Mouse (Mus musculus) thymus, postnatal 10 days (tissue): ENCODE data around the gene Negr1.

Experiments used
- DNase-seq, 2 experiments: peaks; one replicate each; pipeline ENCODE4 v3.0.0; 2021; ENCODE audit warnings: low spot score in 2 of 2

Negr1 gene

DNA sequence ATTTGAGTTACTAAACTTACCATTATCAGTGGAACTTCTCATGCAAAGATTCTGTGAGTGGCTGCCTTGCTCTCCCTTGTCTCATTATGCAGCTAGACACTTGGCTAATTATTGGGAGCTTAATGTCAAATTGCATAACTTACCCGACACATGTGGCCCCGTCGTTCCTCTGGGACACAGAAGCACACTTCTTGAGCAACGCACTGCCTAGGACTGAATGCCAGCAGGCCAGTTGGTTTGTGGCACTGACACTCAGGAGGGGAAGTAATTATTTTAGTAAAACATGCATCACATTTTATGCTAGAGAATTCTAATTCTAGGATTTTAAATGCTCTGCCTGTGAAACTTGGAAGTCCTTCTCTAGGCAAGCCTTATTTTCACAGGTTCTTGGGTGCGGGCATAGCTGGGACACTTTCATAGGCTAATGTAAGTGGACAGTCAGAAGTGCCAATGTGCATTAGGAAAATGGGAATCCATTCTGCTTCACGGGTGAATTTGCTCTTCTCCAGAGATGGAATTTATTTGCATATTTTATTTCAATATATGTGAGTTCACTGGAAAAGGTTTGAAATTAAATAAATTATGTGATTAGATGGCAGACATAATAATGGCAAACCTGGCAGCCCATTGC lies 234.6 kb downstream of the Negr1 start:
- DNase-seq: no peak

DNA sequence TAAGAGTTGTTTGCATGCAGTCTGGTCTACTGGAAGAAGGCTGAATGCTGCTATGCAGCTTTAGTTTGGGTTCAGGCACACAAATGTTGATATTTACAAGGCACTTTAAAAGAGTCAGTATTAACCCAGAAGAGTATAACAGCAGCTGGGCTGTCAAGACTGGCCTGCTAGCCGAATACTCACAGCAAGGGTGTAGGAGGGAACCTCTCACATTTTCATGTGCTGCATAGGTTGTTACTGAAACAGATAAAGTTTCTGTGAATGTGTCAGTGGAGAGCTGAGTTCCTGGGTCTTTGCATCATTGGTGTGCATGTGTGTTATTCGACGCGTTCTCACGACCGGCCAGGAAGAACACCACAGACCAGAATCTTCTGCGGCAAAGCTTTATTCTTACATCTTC lies 237.6 kb downstream of the Negr1 start:
- DNase-seq: no peak

DNA sequence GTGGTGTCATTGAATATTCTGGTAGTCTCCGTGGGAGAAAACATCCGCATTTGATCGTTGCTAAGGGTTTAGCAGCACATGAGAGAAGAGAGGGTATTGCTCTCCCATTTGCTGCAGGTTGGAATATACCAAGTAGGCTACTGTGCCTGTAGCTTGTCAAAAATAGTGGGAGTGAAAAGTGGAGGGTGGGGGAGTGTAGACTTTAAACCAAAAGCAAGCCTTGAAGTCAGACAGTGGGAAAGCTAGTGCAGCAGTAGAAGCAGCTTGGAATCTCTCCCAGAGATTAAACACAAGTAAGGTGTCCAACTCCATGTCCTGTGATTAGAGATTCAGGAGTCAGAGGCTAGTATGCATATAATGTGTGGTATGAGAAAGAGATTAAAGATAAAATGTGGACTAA lies 248.2 kb downstream of the Negr1 start:
- DNase-seq: no peak

DNA sequence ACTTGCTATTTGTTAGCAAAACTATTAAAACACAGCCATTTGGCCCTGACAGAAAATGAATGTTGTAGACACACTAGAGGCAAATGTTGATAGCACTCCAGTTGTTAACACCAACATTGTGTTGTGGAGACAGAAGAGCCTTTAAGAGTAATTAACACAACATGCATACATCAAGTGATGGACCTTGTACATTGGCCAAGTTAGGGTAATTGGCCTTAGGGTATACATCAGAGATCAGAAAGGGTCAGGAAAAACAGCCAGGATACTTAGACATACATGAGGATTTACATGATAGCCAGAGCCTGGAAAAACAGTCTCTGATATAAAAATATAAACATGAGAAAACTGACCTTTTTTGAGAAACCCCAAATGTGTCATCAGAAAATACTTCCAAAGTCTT lies 255.3 kb downstream of the Negr1 start:
- no peak for DNase-seq

DNA sequence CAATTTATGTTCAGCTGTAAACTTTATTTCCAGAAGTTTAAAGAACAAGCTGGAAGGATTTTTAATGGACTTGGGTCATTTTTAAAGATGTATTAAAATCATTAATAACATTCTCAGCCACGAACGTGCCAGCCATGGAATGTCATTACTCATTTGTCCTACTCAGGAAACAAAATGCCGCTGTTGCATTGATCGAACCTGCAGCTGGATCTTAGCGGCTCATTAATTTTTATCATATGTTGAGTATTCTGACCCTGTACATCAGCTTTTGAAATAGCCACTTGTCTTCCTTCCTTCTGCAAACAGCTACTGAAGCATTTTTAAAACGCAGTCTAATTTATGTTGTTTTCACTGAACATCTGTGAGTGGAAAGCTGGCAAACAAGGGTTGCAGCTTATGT lies 255.9 kb downstream of the Negr1 start:
- DNase-seq: no peak

DNA sequence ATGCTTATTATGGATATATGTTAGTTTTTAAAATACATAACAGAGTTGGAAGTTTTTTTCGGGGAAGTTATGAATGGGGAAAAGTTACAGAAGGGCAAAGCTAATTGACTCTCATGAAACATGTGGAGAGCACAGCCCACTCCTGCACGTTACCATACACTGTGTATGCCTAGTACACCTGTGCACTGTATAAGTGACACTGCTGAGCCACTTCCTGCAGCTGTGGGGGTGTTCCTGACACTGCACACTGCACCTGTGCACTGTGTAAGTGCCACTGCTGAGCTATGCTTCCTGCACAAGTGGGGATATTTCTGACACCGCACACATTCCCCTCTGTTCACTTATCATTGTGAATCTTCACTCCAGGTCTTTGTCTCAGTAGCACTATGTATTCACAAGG lies 261.4 kb downstream of the Negr1 start:
- DNase-seq: no peak

DNA sequence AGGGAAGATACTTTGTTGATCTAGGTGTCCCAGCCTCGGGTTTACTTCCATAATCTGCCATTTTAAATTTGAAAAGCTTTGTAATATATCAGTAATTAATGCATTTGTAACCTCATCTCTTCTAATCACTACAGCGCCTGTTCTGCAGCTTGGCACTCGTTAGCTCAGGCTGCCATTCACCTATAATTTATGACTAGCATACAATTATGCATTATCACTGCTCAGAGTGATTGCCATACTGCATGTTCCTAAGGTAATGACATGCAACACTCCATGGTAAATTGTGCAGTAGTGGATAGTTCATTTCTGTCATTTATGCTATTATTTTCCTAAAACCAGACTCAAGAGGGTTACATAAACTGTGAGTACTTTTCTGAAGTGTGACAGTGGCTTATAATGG lies 272.3 kb downstream of the Negr1 start:
- DNase-seq: no peak

DNA sequence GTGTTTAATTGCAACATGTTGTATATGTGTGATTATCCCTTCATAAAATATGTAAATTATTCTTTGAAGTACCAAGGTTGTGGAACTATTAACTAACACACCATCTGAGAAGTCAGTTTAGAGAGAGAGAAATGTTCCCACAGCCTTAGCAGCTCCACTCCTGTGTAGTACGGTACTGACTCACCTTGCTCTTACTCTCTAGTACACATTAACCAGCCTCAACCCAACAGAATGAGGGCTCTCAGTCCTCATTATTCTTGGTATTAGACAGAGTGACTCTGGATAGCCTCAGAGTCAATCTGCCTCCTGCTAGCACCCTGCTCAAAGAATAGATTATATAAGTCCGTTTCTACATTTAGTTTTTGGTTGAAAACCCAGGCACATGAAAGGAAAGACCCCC lies 277.0 kb downstream of the Negr1 start:
- no peak for DNase-seq

DNA sequence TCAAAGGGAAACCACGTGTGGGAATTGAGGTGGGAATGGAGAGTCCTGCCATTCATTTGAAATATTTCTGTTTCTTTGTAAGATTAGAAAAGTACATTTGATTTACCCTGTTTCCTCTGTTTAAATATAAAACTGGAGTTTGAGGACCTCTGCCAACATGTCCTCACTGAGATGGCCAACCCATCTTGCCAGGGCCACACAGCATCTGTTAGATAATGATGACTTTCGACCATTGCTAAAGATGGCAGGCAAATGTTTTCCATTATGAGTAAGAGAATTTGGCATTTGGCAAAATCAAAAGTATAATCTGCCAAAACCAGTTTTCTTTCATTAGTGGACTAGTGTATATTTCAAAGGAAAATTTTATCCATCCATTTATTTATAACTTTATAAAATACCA lies 286.8 kb downstream of the Negr1 start:
- DNase-seq: no peak

DNA sequence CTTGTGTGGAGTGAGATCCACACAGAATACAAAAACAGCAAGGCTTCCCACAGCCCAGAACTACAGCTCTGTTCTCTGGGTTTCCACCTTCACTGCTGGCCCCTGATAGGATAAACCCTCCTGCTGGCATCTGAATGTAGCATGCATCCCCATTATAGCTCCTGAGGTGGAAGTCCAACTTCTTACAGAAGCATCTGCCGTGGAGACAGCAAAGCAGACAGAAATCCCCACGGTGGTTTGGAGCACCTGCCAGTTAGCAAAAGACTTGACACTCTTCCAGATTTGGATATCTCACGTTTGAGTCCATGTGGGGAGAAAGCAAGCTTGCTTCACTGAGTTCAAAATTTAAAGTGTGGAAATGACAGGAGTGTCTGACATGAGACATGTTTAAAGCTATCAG lies 290.3 kb downstream of the Negr1 start:
- no peak for DNase-seq

DNA sequence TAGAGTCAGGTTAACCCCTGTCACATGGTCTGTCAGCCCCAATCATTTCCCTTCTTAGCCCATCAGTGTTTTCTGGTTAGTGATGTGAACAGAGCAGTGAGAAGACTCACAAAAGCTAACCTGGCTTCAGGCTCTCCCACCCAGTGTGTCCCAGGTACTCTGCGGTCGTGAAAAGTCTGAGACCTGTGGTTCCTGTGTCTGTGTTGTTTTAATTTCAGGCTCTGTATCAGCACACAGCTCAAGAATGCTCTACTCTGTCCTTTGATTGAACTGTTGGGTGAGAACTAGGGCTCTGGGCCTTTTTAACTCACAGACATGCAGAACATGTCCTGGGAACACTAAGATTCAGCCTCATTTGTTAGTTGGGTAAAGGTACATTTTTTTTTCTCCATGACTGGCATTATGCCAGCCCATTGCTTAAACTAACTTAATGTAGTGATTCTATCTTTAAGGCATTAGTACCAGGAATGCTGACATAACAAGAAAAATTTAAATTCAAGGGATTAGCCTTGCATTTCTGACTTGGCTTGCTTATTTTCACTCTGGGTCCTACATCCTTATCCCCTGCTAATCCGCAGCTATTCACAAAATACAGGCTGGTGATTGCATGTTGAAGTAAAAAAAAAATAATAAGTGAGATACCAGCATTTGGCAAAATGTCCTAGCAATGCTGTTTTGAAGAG lies 308.8 kb downstream of the Negr1 start:
- DNase-seq: no peak

DNA sequence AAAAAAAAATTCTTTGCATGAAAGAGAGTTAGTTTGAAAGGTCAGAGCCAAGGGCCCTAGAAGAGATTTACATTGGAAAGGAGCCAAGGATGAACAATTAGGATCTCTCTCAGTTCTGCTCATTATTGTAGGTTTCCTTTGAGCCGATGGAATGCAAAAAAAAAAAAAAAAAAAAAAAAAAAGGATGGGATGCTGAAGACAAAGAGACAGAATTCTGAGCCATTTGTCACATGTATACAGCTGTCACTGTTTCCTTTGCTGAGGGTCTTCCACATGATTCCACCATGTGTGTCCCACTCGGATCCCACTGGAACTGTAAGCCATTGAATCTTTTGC lies 309.3 kb downstream of the Negr1 start:
- no peak for DNase-seq

DNA sequence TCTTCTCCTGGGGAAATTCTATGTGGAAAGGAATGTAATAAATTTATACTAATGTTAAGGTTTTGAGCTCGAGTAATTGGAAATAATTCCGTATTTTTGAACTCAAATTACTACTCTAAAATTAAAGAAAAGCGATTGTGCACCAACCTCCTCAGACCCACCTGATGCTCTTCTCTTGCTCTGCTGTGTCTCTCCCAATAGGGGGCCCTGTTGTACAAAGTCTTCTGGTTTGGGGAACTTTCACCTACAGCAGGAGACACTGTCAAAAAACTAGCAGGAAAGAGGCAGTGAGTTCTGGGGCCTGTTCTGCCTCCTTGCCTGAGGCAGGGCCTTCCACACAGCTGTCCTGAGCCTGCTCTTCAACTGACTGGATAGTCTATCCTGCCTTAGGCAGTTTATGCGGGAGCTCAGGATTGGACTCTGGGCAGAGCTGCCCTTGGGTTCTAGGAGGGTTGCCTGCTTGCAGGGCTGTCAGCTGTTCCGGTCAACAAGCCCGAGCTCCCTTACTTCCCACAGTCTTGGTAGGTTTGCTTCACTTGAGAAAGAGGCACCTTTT lies 310.1 kb downstream of the Negr1 start:
- DNase-seq: no peak

DNA sequence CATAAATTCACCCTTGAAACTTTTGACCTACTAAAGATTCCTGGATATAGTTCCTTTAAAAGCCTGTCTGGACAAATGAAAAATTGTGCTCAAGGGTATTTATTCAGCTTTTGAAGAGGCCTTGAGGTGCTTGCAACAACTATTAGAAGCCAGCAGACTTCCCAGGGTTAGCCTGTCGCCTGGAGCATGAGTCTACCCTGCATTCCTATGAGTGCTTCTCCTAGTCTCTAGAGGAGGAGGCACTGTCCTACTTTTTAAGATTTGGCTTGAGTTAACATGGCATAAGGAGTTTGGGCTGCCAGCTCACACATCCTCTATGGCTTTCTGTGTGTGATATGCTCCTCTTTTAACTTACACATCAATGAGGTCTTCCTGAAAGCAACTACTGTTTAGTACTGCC lies 315.0 kb downstream of the Negr1 start:
- no peak for DNase-seq

DNA sequence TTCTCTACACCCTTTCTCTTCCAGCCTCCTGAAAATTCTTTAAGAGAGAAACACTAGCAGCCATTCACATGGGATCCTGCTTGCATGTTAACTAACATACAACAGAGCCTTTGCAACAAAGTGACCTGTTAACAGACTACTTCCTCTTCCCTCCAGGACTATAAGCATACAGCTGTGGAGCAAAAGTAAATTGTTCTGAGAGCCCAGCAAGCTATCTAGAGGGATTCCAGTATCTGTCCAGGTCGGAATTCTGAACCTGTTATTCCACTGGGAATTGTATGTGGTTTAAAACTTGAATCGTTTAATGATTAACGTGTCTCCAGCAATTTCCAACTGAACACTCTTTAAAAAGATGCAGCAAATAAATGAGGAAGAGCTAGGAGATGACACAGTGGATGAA lies 320.5 kb downstream of the Negr1 start:
- DNase-seq: no peak

DNA sequence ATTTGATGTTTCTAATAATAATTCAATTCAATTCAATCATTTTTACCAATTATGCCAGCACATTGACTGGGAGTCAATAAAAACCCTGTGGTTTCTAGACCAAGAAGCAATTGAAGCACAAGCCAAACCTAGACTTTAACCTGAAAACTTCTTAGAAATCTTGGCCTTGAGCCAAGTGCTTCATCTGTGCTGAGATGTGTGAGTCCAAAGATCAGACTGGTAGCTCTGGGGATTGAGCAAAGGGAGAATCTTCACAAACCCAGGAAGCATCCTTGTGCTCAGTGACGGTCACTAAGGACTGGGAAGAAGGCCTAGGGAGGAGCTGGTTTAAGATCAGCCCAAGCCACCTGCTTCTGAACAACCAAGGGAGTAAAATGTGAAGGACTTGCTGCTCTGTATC lies 322.3 kb downstream of the Negr1 start:
- DNase-seq: no peak

DNA sequence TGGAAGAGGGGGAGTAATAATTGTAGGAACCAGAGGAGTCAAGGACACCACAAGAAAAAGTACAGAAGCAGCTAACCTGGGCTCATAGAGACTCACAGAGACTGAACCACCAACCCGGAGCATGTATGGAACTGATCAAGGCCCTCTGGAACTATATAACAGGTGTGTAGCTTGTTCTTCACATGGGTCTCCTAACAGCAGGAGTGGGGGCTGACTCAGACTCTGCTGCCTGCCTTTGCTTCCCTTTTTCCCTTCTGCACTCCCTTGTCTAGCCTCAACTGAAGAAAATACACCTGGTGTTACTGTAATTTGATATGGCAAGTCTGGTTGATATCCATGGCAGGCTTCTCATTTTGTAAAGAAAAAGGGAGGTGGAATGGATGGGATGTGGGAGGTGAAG lies 324.1 kb downstream of the Negr1 start:
- DNase-seq: no peak

DNA sequence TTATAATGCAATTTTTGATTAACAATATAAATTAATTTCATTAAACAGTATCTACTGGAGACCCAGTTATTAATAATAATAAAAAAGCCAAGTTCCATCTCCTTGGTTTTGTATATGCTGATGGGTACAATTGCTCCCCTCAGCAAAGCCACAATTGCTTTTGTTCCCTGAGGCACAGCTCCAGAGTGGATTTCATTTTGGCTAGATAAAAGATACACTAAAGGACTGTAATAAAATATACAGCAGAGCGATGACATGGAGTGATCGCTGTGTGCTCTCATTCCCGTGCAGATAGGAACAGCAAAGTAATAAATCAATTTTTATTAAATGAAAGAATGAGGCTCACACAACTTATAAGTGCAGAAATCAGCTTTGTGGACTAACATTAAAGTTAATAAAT lies 325.3 kb downstream of the Negr1 start:
- DNase-seq: no peak

DNA sequence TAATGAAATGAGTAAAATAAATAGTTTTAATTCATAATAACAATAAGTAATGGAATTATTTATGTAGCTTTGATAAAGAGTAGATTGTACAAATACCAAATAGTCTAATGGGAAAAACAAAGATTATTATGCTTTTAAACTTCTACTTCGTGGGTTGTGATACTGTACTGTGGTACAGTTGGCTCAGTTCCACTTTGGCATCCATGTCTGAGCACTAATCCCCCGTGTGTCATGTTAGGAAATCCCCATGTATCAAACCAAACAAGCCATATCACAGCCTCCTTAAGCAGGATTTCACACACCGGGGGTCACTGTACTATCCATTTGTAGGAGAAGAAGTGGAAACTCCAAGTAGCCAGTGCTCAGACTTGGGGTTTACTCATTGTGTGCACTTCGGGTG lies 329.4 kb downstream of the Negr1 start:
- DNase-seq: no peak

DNA sequence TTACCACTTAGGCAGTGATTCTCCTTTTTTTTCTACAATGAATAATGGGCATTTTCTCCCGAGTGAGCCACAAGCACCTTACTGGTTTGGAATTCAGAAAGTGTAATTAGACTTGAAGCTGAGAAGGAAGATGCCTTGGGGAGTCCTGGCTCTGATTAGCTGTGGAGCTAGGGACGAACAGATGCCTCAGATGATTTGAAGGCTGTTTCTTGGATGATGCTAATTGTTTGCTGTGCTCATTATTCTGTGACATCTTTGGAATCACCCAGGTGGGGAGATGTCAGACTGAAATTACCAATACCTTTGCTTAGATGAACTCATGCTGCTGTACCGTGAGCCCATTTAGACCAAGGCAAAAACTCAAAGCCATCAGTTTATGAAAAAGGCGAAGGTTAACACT lies 333.7 kb downstream of the Negr1 start:
- no peak for DNase-seq

DNA sequence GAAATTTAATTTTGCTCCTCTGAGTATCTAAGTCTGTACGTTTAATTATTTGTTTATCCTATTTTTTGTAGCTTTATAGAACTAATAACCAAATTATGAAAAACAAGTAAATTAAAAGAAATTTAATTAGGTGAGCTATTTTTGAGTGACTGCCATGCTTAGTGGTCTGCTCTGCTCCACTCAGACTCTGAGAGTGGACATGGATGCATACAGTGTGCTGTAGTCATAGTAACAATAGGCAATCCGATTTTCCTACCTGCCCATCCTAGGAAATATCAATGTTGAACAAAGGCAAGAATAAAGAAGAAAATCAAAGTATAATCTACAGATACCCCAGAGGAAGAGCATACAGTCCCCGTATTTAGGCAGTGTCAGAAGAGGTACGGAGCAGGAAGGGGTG lies 334.5 kb downstream of the Negr1 start:
- DNase-seq: no peak

DNA sequence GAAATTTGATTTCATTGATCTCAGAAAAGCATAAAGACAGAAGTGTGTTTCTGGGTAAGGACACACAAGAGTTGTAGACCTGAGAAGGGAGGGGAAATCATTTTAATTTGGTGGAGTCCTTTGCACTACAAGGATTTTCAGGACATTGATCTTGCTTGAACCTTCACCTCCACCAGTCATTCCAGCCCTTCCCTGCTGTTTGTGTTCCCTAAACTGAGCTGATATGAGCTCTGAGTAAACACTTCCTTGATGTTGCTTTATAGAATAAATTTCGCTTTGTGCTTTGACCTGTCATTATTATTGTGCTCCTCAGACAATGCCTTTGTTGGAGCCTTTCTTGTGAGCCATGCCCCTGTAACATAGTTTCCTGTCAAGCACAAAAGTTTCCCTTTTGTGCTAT lies 335.0 kb downstream of the Negr1 start:
- DNase-seq: no peak

DNA sequence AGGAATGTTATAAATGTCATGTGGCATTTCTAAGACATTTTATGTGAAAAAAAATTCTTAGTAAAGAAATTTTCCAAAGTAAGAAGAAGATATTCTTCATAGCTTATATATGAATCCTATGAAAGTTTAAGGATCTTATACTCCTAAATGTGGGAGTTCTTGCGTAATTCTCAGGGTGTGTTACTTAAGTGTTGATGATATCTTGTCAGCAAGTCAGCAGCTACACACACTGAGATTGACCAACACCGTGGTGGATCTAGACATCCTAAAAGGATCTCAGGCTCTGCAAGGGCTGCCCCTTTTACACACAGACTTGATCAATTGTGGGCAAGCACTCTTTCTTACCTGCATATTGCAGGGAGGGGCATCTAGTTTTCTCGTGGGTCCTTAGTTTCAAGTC lies 339.5 kb downstream of the Negr1 start:
- no peak for DNase-seq
